Mouse (Mus musculus) megakaryocyte, embryonic 14.5 days (primary cell): ENCODE results near the gene Dnmt3b. TPM values are rescaled to one million over a fixed set of nuclear protein-coding genes. Genes with fewer than 3 reads are reported as not detected.
"Not testable (repeated sequence)": the region's sequence is repeated elsewhere in the genome, so short reads cannot be mapped to it uniquely, and the experiment has no call there.

Experiments used
- H3K27me3 ChIP-seq: replicated peaks from 2 replicates; pipeline ENCODE3; 2012; ENCODE audit warnings: inconsistent platforms
- H3K36me3 ChIP-seq: replicated peaks from 2 replicates; pipeline ENCODE3; 2012; ENCODE audit warnings: low read length, inconsistent platforms, mixed read lengths
- H3K4me1 ChIP-seq: 2 replicates; pipeline ENCODE4 v1.6.1; 2012; ENCODE audit warnings: inconsistent platforms
- H3K4me3 ChIP-seq: replicated peaks from 2 replicates; pipeline ENCODE3; 2012; ENCODE audit warnings: moderate library complexity, mild to moderate bottlenecking, inconsistent platforms
- H3K9me3 ChIP-seq: 2 replicates; pipeline ENCODE4 v1.6.1; 2012; ENCODE audit warnings: inconsistent platforms
- FLI1 ChIP-seq: IDR thresholded peaks from 2 replicates; pipeline ENCODE4 v1.6.1; 2012; ENCODE audit warnings: low read length, inconsistent platforms, mixed read lengths
- GATA1 ChIP-seq: IDR thresholded peaks from 3 replicates; pipeline ENCODE4 v1.6.1; 2012; ENCODE audit warnings: mixed read lengths, low read length, inconsistent platforms, borderline replicate concordance
- polyA plus RNA-seq: library from polyadenylated mRNA; stranded (reverse); fragments of >175 nt; gene quantifications from 2 replicates; pipeline ENCODE4 v1.2.3, GENCODE M21; 2012; ENCODE audit warnings: low replicate concordance; ENCODE audit not compliant: insufficient read depth

Gene Dnmt3b
- polyA plus RNA-seq, 1 experiment: 26.4 TPM

GRCm38 (mm10) chr2:153632871-153633226 lies 16.4 kb upstream of the Dnmt3b start:
- TF ChIP-seq GATA1: no peak
- Histone ChIP-seq H3K9me3 (no peaks in the 10 kb centered on the region), H3K4me1 (peaks cover 58% of the 10 kb centered on the region), H3K27me3 (no peaks in the 10 kb centered on the region), H3K36me3 (peaks cover 23% of the 10 kb centered on the region), H3K4me3 (peak overlapping the region; percentile 97)

DNA sequence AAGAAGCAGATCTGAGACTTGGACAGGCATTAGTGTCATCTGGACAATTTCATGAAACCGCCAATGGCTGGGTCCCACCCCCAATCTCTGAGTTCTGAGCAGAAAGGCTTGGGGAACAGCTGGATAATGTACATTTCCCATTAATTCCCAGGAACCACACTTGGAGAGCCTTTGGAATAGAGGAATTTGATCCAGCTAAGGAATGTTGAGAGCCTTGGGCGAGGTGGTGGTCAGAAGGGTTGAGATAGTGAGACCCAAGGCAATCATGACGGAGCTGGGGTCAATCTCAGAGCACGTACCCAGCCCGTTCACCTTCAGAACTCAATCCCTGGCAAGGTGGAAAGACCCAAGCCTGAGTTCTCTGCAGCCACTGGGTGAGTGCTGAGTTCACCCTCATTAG lies 16.0 kb upstream of the Dnmt3b start:
- H3K4me1 ChIP-seq: peaks cover 54% of the 10 kb centered on the region
- no peaks in the 10 kb centered on the region for H3K27me3 ChIP-seq
- H3K36me3 ChIP-seq: peaks cover 18% of the 10 kb centered on the region
- TF ChIP-seq FLI1 (no peak), GATA1 (no peak)
- no peaks in the 10 kb centered on the region for H3K9me3 ChIP-seq
- peak overlapping the region; percentile 97 for H3K4me3 ChIP-seq

- no peak for TF ChIP-seq FLI1
- no peak for TF ChIP-seq GATA1
- Histone ChIP-seq H3K4me3 (no peak overlapping the region), H3K27me3 (no peaks in the 10 kb centered on the region), H3K36me3 (no peaks in the 10 kb centered on the region), H3K9me3 (no peaks in the 10 kb centered on the region), H3K4me1 (peaks cover 27% of the 10 kb centered on the region)
These were observed 10.1 kb upstream of the Dnmt3b start for GRCm38 (mm10) chr2:153638977-153639680.

GRCm38 (mm10) chr2:153642496-153642895 lies 6.8 kb upstream of the Dnmt3b start:
- Histone ChIP-seq H3K4me3 (no peak overlapping the region), H3K36me3 (no peaks in the 10 kb centered on the region), H3K4me1 (peaks cover 21% of the 10 kb centered on the region), H3K9me3 (no peaks in the 10 kb centered on the region), H3K27me3 (no peaks in the 10 kb centered on the region)
- TF ChIP-seq GATA1 (no peak), FLI1 (no peak)

DNA sequence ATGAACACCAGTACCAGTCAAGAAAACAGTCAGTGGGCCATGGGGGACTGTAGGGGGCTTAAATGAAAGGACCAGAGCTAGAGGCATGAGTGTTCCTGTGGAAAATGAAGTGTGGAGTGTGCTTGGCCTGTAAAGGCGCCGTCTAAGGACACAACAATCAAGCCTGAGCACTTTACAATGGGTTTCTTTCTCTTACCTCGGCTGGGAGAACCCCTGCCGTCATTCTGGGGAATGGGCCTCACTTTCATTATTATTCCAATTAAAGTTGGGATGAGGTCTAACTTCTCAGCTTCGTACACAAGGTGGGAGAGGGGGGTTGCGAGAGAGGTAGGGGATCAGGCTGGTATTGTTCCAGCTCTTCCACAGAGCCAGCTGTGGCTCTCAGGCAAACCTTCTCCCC lies 6.3 kb upstream of the Dnmt3b start:
- Histone ChIP-seq H3K4me3 (no peak overlapping the region), H3K9me3 (no peaks in the 10 kb centered on the region), H3K27me3 (no peaks in the 10 kb centered on the region), H3K36me3 (no peaks in the 10 kb centered on the region), H3K4me1 (peaks cover 25% of the 10 kb centered on the region)
- TF ChIP-seq GATA1: no peak
- TF ChIP-seq FLI1: no peak

GRCm38 (mm10) chr2:153648773-153649297 lies 415 bp upstream of the Dnmt3b start:
- peak overlapping the region; percentile 90 for H3K4me3 ChIP-seq
- H3K27me3 ChIP-seq: no peaks in the 10 kb centered on the region
- TF ChIP-seq GATA1: no peak
- no peak for TF ChIP-seq FLI1
- H3K9me3 ChIP-seq: no peaks in the 10 kb centered on the region
- H3K4me1 ChIP-seq: peaks cover 48% of the 10 kb centered on the region
- peaks cover 19% of the 10 kb centered on the region for H3K36me3 ChIP-seq

DNA sequence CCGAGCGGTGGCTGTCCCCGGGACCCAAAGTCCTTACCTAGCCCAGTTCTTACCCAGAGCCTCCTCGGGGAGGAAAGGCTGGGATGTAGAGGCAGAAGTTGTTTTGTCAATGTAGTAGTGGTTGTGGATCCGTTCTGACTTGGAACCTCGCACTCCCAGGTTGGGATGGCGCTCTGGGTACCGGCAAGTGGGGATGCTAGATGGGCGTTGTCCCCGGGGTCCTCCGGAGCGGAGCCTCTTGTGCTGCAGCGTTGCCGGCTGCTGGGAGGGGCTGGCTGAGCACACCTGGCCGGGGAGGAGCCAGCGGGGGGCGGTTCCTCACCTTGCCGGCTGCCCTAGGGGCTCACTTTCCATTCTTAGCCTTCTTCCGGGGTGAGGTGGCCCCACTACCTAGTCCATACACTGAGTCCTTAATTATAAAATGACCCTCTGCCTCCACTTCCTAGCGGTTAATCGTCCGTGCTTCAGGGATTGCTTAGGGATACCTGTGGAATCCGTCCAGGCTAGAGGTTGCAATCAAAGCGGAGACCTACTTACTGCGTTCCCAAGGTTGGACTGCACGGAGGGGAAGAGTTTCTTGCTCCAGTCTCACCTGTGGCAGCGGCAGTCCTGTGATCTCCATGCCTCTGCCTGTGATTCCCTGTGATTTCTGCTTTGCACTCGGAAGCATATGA lies 901 bp downstream of the Dnmt3b start:
- H3K4me3 ChIP-seq: peak overlapping the region; percentile 90
- peaks cover 58% of the 10 kb centered on the region for H3K4me1 ChIP-seq
- H3K9me3 ChIP-seq: no peaks in the 10 kb centered on the region
- H3K36me3 ChIP-seq: peaks cover 30% of the 10 kb centered on the region
- no peaks in the 10 kb centered on the region for H3K27me3 ChIP-seq
- TF ChIP-seq FLI1: no peak
- no peak for TF ChIP-seq GATA1

DNA sequence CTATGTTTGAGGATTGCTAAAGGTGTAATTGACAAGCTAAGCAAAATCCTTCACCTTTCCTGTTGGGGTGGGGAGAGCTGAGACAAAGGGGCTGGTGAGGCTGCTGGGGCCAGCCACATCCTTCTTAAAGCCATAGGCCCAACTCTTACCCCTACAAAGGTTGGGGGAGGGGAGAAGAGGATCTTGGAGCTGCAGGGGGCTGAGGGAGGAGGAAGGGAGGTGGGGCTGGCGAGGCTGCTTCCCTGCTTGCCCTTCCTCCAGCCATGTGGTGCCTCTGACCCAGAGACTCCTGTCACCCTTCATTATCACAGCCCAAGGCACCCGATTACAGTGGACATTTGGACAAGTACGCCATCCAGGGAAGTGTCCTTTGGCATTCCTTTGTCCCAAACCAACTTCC lies 2.4 kb downstream of the Dnmt3b start:
- peaks cover 73% of the 10 kb centered on the region for H3K4me1 ChIP-seq
- no peaks in the 10 kb centered on the region for H3K27me3 ChIP-seq
- H3K9me3 ChIP-seq: no peaks in the 10 kb centered on the region
- H3K4me3 ChIP-seq: peak overlapping the region; percentile 42
- TF ChIP-seq FLI1 (no peak), GATA1 (no peak)
- H3K36me3 ChIP-seq: peaks cover 45% of the 10 kb centered on the region

- peaks cover 74% of the 10 kb centered on the region for H3K4me1 ChIP-seq
- not testable (repeated sequence) for H3K4me3 ChIP-seq, H3K9me3 ChIP-seq, H3K27me3 ChIP-seq
- peaks cover 85% of the 10 kb centered on the region for H3K36me3 ChIP-seq
These were observed 8.4 kb downstream of the Dnmt3b start for GRCm38 (mm10) chr2:153657659-153658058.

GRCm38 (mm10) chr2:153660616-153661015 lies 11.4 kb downstream of the Dnmt3b start:
- TF ChIP-seq GATA1 (no peak), FLI1 (no peak)
- Histone ChIP-seq H3K9me3 (no peaks in the 10 kb centered on the region), H3K27me3 (no peaks in the 10 kb centered on the region), H3K4me1 (peaks cover 54% of the 10 kb centered on the region), H3K4me3 (peak overlapping the region; percentile 21), H3K36me3 (peaks cover 88% of the 10 kb centered on the region)
